Mouse (Mus musculus) neural tube, embryonic 11.5 days (tissue): ENCODE data around the gene Pygb. TPM values are rescaled to one million over a fixed set of nuclear protein-coding genes. Genes with fewer than 3 reads are reported as not detected.

Source experiments
- ATAC-seq: fragments of 200-750 bp; cut with Nextera tagmentation; 2 replicates; pipeline ENCODE4 v1.8.0; 2017; ENCODE audit warnings: moderate number of reproducible peaks, mild to moderate bottlenecking, moderate TSS enrichment, moderate library complexity; ENCODE audit not compliant: insufficient read depth, low FRiP score, low TSS enrichment
- DNase-seq: peaks from one replicate; pipeline ENCODE4 v3.0.0-alpha.2; 2015; ENCODE audit warnings: low spot score
- H3K27ac ChIP-seq: fragments of 300-500 bp; sonication (generic); 2 replicates; pipeline ENCODE4 v1.5.1; 2014; ENCODE audit warnings: low read depth, mild to moderate bottlenecking, low read length
- H3K27me3 ChIP-seq: fragments of 300-500 bp; sonication (generic); 2 replicates; pipeline ENCODE4 v1.6.1; 2014; ENCODE audit warnings: mild to moderate bottlenecking, low read length, mixed read lengths; ENCODE audit not compliant: control insufficient read depth, insufficient read depth
- H3K36me3 ChIP-seq: fragments of 300-500 bp; sonication (generic); 2 replicates; pipeline ENCODE4 v1.6.1; 2014; ENCODE audit warnings: mild to moderate bottlenecking, low read length, moderate library complexity, mixed read lengths; ENCODE audit not compliant: control insufficient read depth, insufficient read depth
- H3K4me1 ChIP-seq: fragments of 300-500 bp; sonication (generic); 2 replicates; pipeline ENCODE4 v1.6.1; 2014; ENCODE audit warnings: low read length, mixed read lengths; ENCODE audit not compliant: control insufficient read depth, insufficient read depth
- H3K4me2 ChIP-seq: fragments of 300-500 bp; sonication (generic); 2 replicates; pipeline ENCODE4 v1.6.1; 2014; ENCODE audit warnings: low read depth, mild to moderate bottlenecking, moderate library complexity
- H3K4me3 ChIP-seq: fragments of 300-500 bp; sonication (generic); 2 replicates; pipeline ENCODE4 v1.5.1; 2014; ENCODE audit warnings: low read depth, low read length
- H3K9ac ChIP-seq: fragments of 300-500 bp; sonication (generic); 2 replicates; pipeline ENCODE4 v1.6.1; 2014; ENCODE audit warnings: mild to moderate bottlenecking, low read length
- H3K9me3 ChIP-seq: fragments of 300-500 bp; sonication (generic); 2 replicates; pipeline ENCODE4 v1.6.1; 2016; ENCODE audit warnings: low read length; ENCODE audit not compliant: control insufficient read depth
- WGBS: fragments of 180-500 bp; shearing (Covaris S2); extraction: QIAGEN DNeasy Blood & Tissue Kit; methylation state at CpG from one replicate; pipeline ENCODE4 v1.1.7; 2014; 5-methylcytosine and 5-hydroxymethylcytosine counted together
- polyA plus RNA-seq: library from polyadenylated mRNA; unstranded; fragments of >200 nt; fragmentation: Nextera tagmentation; extraction: Ambion mirVana; gene quantifications from 2 replicates; pipeline ENCODE4 v1.2.1, GENCODE M21; 2014

Pygb gene
- polyA plus RNA-seq, 1 experiment from 2014 or later: 52.8 TPM

DNA sequence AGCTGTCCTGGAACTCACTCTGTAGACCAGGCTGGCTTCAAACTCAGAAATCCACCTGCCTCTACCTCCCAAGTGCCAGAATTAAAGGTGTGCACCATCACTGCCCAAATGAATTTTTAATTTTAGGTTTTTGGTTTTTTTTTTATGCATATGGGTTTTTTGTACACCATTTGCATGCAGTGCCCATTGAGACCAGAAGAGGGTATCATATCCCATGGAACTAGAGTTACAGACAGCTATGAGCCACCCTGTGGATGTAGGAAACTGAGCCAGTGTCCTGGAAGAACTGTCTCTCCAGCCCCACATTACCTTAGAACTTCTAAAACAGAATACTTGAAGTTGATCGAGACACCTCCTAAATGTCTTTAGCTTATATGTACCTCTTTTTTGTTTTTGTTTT is 16.5 kb downstream of the Pygb start:
- H3K9me3 ChIP-seq: no peaks in the 10 kb centered on the region
- ATAC-seq: no peak
- no peaks in the 10 kb centered on the region for H3K4me1 ChIP-seq
- no peaks in the 10 kb centered on the region for H3K27me3 ChIP-seq
- H3K27ac ChIP-seq: no peak overlapping the region
- no peaks in the 10 kb centered on the region; the same call in 1 of the 2 replicates for H3K36me3 ChIP-seq
- H3K4me2 ChIP-seq: no peak overlapping the region
- 94% methylated on average over 1 of the region's 1 CpGs for WGBS
- H3K9ac ChIP-seq: no peak overlapping the region
- H3K4me3 ChIP-seq: no peak overlapping the region
- no peak for DNase-seq

DNA sequence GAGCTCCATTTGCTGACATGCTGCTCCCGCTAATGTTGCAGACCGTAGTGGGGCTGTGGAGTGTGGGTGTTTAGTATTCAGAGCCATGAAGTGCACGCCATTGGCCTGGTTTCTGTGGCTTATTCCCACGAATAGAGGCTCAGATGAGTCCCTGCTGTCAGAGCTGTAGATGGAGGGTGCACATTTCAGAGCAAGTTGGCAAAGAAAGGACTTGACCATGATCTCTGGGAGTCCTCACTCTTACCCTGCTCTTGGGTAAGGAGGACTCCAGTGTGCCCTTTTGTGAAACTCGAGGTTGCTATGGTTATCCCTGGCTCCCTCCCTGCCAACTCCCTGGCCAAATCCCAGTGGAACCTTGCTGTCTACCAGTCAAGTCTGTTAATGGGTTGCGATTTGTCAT is 21.8 kb downstream of the Pygb start:
- DNase-seq (no peak), ATAC-seq (no peak)
- Histone ChIP-seq H3K36me3 (peaks cover 2% of the 10 kb centered on the region; the same call in 1 of the 2 replicates), H3K9ac (no peak overlapping the region), H3K9me3 (no peaks in the 10 kb centered on the region), H3K4me3 (no peak overlapping the region), H3K27me3 (no peaks in the 10 kb centered on the region), H3K4me2 (no peak overlapping the region), H3K4me1 (no peaks in the 10 kb centered on the region), H3K27ac (no peak overlapping the region)
- 86% methylated on average over 6 of the region's 6 CpGs for whole genome bisulfite sequencing

DNA sequence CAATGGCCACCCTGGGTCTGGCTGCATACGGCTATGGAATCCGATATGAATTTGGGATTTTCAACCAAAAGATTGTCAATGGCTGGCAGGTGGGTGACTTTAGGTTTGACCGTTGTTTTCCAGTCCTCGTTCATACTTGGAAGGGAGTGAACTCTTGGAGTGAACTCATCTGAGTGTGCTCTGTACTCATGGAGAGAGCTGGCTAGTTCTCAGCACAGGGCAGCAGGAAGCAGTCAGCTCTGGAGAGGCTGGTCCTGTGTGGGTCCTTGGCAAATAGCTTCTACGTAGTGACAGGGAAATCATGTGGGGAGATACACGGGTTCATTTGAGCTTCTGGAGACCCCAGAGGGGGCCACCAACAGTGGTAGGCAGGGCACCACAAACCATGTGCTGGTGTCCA is 22.3 kb downstream of the Pygb start:
- Histone ChIP-seq H3K9ac (no peak overlapping the region), H3K27ac (no peak overlapping the region), H3K36me3 (peaks cover 2% of the 10 kb centered on the region; the same call in 1 of the 2 replicates), H3K4me2 (no peak overlapping the region), H3K27me3 (no peaks in the 10 kb centered on the region), H3K4me1 (no peaks in the 10 kb centered on the region), H3K9me3 (no peaks in the 10 kb centered on the region), H3K4me3 (no peak overlapping the region)
- whole genome bisulfite sequencing: 96% methylated on average over 6 of the region's 6 CpGs
- no peak for DNase-seq
- no peak for ATAC-seq

DNA sequence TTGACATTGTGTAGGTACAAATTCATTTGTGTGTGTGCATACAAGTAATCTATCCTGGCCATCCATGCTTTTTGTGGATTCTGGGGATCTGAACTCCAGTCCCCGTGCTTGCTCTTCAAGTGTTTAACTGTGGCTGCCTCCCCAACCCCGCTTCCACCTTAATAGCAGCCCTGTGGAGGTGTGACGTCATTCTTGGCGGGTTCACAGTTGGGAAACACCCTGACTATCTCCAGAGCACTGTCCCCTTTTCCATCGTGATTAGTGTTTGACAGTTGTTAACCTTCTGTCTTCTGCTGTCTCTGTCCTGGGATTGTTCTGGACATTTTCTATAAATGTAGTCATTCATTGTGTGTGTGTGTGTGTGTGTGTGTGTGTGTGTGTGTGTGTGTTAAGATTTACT is 24.1 kb downstream of the Pygb start:
- Histone ChIP-seq H3K4me2 (no peak overlapping the region), H3K9me3 (no peaks in the 10 kb centered on the region), H3K4me3 (no peak overlapping the region), H3K4me1 (no peaks in the 10 kb centered on the region), H3K27ac (no peak overlapping the region), H3K27me3 (no peaks in the 10 kb centered on the region), H3K9ac (no peak overlapping the region), H3K36me3 (0 out of 2 replicates have a peak, but pooled peaks cover 4% of the 10 kb centered on the region)
- ATAC-seq: peak; percentile 2; the same call in 1 of the 2 replicates
- no peak for DNase-seq
- 88% methylated on average over 5 of the region's 5 CpGs for WGBS

DNA sequence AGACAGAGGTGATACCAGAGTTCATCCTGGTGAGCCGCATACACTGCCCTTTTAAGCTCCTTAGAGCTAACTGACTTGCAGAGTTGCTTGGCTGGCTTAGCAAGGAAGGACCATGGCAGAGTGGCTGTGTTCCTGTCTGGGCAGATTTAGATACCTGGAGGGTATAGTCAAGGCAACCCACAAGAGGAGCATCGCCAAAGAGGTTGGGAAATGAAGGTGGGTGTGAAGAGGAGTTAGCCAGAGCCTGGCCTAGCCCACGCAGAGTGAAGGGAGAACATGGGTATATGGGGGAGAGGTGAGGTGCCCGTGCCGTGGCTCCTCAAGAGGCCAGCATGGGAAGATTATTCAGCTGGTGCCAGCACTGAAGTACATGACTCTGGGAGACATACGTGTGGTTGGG is 26.3 kb downstream of the Pygb start:
- ATAC-seq (no peak), DNase-seq (no peak)
- 92% methylated on average over 6 of the region's 6 CpGs for WGBS
- no peak overlapping the region for H3K4me3 ChIP-seq
- H3K27me3 ChIP-seq: no peaks in the 10 kb centered on the region
- H3K36me3 ChIP-seq: peaks cover 6% of the 10 kb centered on the region; the same call in 1 of the 2 replicates
- no peak overlapping the region for H3K4me2 ChIP-seq
- no peaks in the 10 kb centered on the region for H3K4me1 ChIP-seq
- H3K9ac ChIP-seq: no peak overlapping the region
- no peaks in the 10 kb centered on the region for H3K9me3 ChIP-seq
- no peak overlapping the region for H3K27ac ChIP-seq

DNA sequence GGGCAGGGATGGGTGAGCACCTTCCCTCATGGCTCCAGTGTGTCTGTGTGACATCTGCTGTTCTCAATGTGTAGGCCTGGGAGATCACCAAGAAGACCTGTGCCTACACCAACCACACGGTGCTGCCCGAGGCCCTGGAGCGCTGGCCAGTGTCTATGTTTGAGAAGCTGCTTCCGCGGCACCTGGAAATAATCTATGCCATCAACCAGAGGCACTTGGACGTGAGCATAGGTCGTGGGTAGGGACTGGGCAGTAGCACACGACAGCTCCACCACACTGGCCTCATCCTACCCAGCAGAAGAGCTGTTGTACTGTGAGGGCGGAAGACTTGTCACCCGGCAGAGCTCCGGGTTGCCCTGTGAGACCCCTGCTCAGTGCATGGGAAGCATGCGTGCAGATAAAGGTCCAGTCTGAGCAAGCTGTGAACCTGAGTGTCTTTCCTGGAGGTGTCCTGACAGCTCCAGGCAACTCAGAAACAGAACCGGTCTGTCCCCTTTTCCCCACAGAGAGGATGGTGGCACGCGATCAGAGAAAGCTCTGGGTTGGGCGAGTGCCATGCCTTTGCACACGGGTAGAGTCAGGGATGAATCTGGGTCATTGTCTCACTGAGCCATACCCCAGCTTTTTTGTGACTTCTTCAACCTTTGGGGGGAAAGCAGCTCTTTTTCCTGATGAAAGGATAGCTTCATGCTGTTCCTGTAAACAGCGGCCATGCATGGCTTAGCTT is 30.3 kb downstream of the Pygb start:
- WGBS: 95% methylated on average over 18 of the region's 18 CpGs
- Histone ChIP-seq H3K4me2 (no peak overlapping the region), H3K36me3 (peaks cover 4% of the 10 kb centered on the region; the same call in 1 of the 2 replicates), H3K4me1 (no peaks in the 10 kb centered on the region), H3K27me3 (no peaks in the 10 kb centered on the region), H3K27ac (no peak overlapping the region), H3K9ac (no peak overlapping the region), H3K4me3 (no peak overlapping the region), H3K9me3 (no peaks in the 10 kb centered on the region)
- DNase-seq: no peak
- ATAC-seq: no peak

DNA sequence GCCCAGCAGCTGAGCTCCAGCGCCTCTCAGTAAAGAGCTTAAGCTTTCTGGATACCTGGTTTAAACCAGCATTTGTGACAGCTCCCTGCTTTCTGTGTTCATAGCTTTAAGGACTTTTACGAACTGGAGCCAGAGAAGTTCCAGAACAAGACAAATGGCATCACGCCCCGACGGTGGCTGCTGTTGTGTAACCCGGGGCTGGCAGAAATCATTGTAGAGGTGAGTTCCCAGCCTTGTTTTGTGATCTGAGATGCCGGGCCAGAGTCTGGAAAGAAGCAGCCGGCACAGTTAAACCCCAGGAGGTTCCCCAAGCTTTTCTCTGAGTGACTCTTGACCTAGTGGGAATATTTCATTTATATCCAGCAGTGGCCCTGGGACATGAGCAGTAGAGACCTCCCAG is 32.2 kb downstream of the Pygb start:
- Histone ChIP-seq H3K4me1 (no peaks in the 10 kb centered on the region), H3K4me2 (no peak overlapping the region), H3K9ac (no peak overlapping the region), H3K9me3 (no peaks in the 10 kb centered on the region), H3K27me3 (no peaks in the 10 kb centered on the region), H3K36me3 (peaks cover 4% of the 10 kb centered on the region; the same call in 1 of the 2 replicates), H3K27ac (no peak overlapping the region), H3K4me3 (no peak overlapping the region)
- ATAC-seq: no peak
- WGBS: 90% methylated on average over 8 of the region's 8 CpGs
- no peak for DNase-seq

DNA sequence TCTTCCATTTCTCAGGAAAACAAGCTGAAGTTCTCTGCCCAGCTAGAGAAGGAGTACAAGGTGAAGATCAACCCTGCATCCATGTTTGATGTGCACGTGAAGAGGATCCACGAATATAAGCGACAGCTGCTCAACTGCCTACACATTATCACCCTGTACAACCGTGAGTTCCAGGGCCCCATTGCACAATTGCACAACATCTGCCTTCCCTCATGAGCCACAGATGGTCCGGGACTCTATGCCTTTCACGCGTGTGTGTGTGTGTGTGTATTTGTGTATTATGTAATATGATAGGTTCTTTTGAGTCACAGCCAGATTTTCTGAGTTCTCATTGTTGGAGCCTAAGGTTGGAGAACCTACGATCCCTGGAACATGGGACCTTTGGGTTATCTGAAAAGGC is 34.2 kb downstream of the Pygb start:
- no peak overlapping the region for H3K9ac ChIP-seq
- no peak overlapping the region for H3K4me3 ChIP-seq
- no peaks in the 10 kb centered on the region for H3K27me3 ChIP-seq
- no peak overlapping the region for H3K4me2 ChIP-seq
- H3K4me1 ChIP-seq: no peaks in the 10 kb centered on the region
- peaks cover 3% of the 10 kb centered on the region; the same call in 1 of the 2 replicates for H3K36me3 ChIP-seq
- no peak overlapping the region for H3K27ac ChIP-seq
- H3K9me3 ChIP-seq: no peaks in the 10 kb centered on the region
- WGBS: 96% methylated on average over 8 of the region's 8 CpGs
- ATAC-seq (no peak), DNase-seq (no peak)

DNA sequence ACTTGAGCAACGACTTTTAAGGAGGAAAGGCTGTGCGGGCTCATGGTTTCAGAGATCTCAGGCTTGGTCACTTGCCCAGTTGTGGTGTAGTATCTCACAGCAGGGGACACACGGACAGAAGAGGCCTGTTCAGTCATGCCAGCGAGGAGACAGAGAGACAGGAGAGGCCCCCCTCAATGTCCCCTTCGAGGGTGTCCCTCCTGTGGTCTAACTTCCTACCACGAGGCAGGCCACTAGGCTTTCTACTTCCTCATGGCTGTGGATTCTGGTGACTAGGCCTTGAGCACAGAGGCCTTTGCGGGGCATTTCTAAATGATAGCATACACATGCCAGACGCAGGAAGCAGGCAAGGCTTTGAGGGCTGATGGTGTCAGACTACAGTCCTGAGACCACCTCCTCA is 36.5 kb downstream of the Pygb start:
- Histone ChIP-seq H3K4me3 (no peak overlapping the region), H3K4me2 (no peak overlapping the region), H3K9me3 (no peaks in the 10 kb centered on the region), H3K9ac (no peak overlapping the region), H3K36me3 (peaks cover 4% of the 10 kb centered on the region; the same call in 1 of the 2 replicates), H3K27ac (no peak overlapping the region), H3K27me3 (no peaks in the 10 kb centered on the region), H3K4me1 (no peaks in the 10 kb centered on the region)
- no peak for ATAC-seq
- WGBS: 85% methylated on average over 8 of the region's 8 CpGs
- no peak for DNase-seq
